Mouse (Mus musculus) hindbrain, embryonic 14.5 days (tissue): ENCODE results near the gene Ttyh1. TPM values are rescaled to one million over a fixed set of nuclear protein-coding genes. Genes with fewer than 3 reads are reported as not detected.

ENCODE experiments used
- ATAC-seq: fragments of 200-750 bp; cut with Nextera tagmentation; 2 replicates; pipeline ENCODE4 v1.8.0; 2017; ENCODE audit warnings: moderate number of reproducible peaks, mild to moderate bottlenecking, moderate TSS enrichment, moderate library complexity; ENCODE audit not compliant: low FRiP score
- DNase-seq: peaks from one replicate; pipeline ENCODE4 v3.0.0-alpha.2; 2015; ENCODE audit warnings: low spot score
- H3K27ac ChIP-seq: fragments of 300-500 bp; sonication (generic); 2 replicates; pipeline ENCODE4 v1.5.1; 2014; ENCODE audit warnings: mild to moderate bottlenecking, moderate library complexity
- H3K27me3 ChIP-seq: fragments of 300-500 bp; sonication (generic); 2 replicates; pipeline ENCODE4 v1.6.1; 2014; ENCODE audit warnings: mild to moderate bottlenecking, low read length, mixed read lengths; ENCODE audit not compliant: control insufficient read depth, insufficient read depth
- H3K36me3 ChIP-seq: fragments of 300-500 bp; sonication (generic); replicated peaks from 2 replicates; pipeline ENCODE4 v1.6.1; 2014; ENCODE audit not compliant: control insufficient read depth, insufficient read depth
- H3K4me1 ChIP-seq: fragments of 300-500 bp; sonication (generic); replicated peaks from 2 replicates; pipeline ENCODE4 v1.6.1; 2014; ENCODE audit warnings: antibody characterized with exemption, low read length, mixed read lengths; ENCODE audit not compliant: control insufficient read depth, insufficient read depth
- H3K4me2 ChIP-seq: fragments of 300-500 bp; sonication (generic); replicated peaks from 2 replicates; pipeline ENCODE4 v1.6.1; 2014; ENCODE audit warnings: mild to moderate bottlenecking, moderate library complexity
- H3K4me3 ChIP-seq: fragments of 300-500 bp; sonication (generic); replicated peaks from 2 replicates; pipeline ENCODE4 v1.5.1; 2014; ENCODE audit warnings: mild to moderate bottlenecking, low read length
- H3K9ac ChIP-seq: fragments of 300-500 bp; sonication (generic); 2 replicates; pipeline ENCODE4 v1.6.1; 2014
- H3K9me3 ChIP-seq: fragments of 300-500 bp; sonication (generic); 2 replicates; pipeline ENCODE4 v1.6.1; 2016; ENCODE audit warnings: low read length; ENCODE audit not compliant: control insufficient read depth
- WGBS: fragments of 180-500 bp; shearing (Covaris S2); extraction: QIAGEN DNeasy Blood & Tissue Kit; methylation state at CpG from one replicate; pipeline ENCODE4 v1.1.7; 2014; 5-methylcytosine and 5-hydroxymethylcytosine counted together
- polyA plus RNA-seq: library from polyadenylated mRNA; unstranded; fragments of >200 nt; fragmentation: Nextera tagmentation; extraction: Ambion mirVana; gene quantifications from 2 replicates; pipeline ENCODE4 v1.2.1, GENCODE M21; 2014

The Ttyh1 gene
- polyA plus RNA-seq, 1 experiment from 2014 or later: 151 TPM

DNA sequence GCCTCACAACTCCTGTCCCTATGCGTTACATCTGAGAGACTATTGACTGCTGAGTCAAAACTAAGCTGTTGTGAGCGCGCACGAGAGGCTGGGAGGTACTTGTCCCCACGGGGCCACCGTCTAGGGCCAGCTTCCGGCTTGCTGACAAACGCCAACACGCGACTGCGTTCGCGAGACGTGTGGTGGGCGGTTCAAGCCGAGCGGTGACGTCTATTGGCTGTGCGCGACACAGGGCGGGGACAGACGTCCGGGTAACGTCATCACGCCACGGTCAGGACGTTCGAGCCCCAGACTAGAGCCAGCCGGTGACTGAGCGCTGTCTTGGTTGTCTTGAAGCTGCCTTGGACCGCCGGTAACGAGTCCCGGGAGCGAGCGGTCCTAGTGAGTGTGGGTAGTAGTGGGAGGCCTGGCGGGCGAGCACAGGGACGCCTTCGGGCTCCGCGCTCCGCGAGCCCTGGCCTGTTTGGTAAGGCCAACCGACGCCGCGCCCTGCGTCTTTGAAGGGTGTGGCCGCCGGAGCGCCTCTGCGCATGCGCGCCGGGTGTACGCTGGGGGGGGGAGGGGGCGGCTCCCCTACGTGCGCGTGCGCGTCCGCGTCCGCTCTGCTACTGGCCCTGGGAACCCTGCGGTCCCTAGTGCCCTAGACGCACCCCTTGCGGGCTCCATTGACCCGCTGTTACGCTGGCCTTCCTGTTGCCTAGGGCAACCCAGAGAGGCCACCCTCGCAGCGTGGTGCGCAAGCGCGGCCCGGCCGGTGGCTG, 17.7 kb downstream of the Ttyh1 start, which contains the start of gene Leng8:
Gene Leng8 (plus strand): TSS at position 269 of the 761 bp plus-strand sequence.
- WGBS: under 1% methylated on average over 68 of the region's 78 CpGs
- peak within 1 kb of the TSS; percentile 84 for H3K4me3 ChIP-seq
- H3K36me3 ChIP-seq: peaks cover 39% of the 10 kb centered on the region

DNA sequence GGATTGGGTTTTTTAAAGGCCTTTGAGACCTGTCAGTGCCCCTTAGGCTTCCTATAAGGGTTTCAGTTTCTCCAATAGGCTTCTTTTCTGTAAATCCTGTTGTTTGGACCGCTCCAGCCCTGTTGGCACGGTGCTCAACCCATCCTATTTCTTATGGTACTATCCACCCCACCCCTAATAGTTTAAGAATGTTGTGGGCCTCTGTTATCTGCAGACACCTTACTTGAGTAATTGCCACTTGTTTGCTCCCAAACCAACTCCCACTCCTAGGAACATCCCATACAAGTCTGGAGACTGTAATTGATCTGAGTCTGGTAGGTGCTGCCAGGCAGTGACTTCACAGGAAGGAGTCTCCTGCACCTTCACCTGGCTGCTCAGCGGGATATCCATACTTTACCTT, 18.5 kb downstream of the Ttyh1 start:
- WGBS: 53% methylated on average over 3 of the region's 3 CpGs
- peak overlapping the region; percentile 85 for H3K9ac ChIP-seq
- H3K4me3 ChIP-seq: peak overlapping the region; percentile 84
- H3K27me3 ChIP-seq: no peaks in the 10 kb centered on the region
- H3K36me3 ChIP-seq: peaks cover 42% of the 10 kb centered on the region
- ATAC-seq: no peak
- peaks cover 15% of the 10 kb centered on the region for H3K4me1 ChIP-seq
- H3K4me2 ChIP-seq: peak overlapping the region; percentile 97
- no peak for DNase-seq
- H3K27ac ChIP-seq: peak overlapping the region; percentile 93
- no peaks in the 10 kb centered on the region for H3K9me3 ChIP-seq

More for the DNA sequence above, 17.7 kb downstream of the Ttyh1 start, which contains the start of gene Leng8:
- H3K4me2 ChIP-seq: peak within 1 kb of the TSS; percentile 97
- peaks cover 15% of the 10 kb centered on the region for H3K4me1 ChIP-seq
- peak within 1 kb of the TSS; percentile 85 for H3K9ac ChIP-seq
- peak; percentile 99 for ATAC-seq
- no peaks in the 10 kb centered on the region for H3K27me3 ChIP-seq
- DNase-seq: peak; percentile 99
- H3K9me3 ChIP-seq: no peaks in the 10 kb centered on the region
- peak within 1 kb of the TSS; percentile 93 for H3K27ac ChIP-seq

DNA sequence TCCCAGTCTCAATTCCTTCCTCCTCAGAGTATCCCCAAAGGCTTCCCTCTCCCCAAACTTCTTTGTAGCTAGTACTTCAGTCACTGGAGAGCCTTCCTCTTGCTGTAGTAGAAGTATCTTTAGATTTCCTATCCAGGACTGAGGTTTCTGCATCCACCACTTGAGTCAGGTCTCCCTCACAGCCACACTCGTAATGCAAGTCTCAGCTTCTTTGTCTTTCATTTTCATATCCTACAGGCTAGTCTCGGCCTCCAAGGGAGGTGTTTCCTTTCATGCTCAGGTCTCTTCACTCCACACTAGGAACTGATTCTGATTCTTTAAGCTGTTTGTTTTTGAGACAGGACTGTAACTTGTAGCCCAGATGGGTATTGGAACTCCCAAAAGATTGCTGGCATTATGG, 19.0 kb downstream of the Ttyh1 start:
- DNase-seq: no peak
- ATAC-seq: no peak
- Histone ChIP-seq H3K27ac (no peak overlapping the region), H3K36me3 (peaks cover 46% of the 10 kb centered on the region), H3K9me3 (no peaks in the 10 kb centered on the region), H3K27me3 (no peaks in the 10 kb centered on the region), H3K4me2 (peak overlapping the region; percentile 97), H3K4me3 (peak overlapping the region; percentile 84), H3K9ac (peak overlapping the region; percentile 85), H3K4me1 (peaks cover 15% of the 10 kb centered on the region)
- WGBS: 76% methylated on average over 2 of the region's 2 CpGs

DNA sequence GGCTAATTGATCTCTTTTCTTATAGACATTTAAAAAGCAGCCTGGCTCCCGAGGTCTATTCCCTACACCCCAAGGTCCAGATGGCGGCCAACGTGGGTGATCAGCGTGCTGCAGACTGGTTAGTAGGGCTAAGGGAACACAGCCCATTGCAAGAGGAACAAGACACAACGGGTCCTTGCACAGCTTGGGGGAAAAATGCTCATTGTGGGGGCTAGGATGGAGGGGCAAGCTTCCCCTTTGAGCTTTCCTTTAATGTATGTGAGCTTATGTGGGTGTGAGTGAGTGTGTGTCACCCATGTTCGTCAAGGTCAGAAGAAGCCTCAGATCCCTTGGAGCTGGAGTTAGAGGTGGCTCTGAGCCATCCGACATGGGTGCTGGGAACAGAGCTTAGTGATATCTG, 19.5 kb downstream of the Ttyh1 start:
- 95% methylated on average over 7 of the region's 7 CpGs for WGBS

DNA sequence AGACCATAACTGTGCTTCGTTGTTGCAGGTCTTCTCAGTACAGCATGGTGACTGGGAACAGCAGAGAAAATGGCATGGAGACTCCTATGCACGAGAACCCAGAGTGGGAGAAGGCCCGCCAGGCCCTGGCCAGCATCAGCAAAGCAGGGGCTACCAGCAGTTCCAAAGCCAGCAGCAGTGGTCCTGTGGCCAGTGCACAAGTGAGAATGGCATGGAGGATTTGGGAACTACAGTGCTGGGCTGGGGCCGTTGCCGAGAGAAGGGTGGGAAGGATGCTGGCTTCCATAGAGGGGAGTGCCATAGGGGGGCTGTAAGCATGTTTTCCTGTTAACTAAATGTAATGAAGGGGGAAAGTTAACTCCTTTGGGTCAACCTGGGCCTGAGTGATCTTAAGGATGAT, 20.2 kb downstream of the Ttyh1 start:
- WGBS: 89% methylated on average over 5 of the region's 5 CpGs
- DNase-seq: no peak
- no peak overlapping the region for H3K9ac ChIP-seq
- no peaks in the 10 kb centered on the region for H3K27me3 ChIP-seq
- peaks cover 15% of the 10 kb centered on the region for H3K4me1 ChIP-seq
- no peak overlapping the region for H3K4me3 ChIP-seq
- no peaks in the 10 kb centered on the region for H3K9me3 ChIP-seq
- no peak overlapping the region for H3K4me2 ChIP-seq
- H3K36me3 ChIP-seq: peaks cover 58% of the 10 kb centered on the region
- H3K27ac ChIP-seq: no peak overlapping the region
- ATAC-seq: no peak

More for the DNA sequence above, 19.5 kb downstream of the Ttyh1 start:
- Histone ChIP-seq H3K9ac (no peak overlapping the region), H3K27ac (no peak overlapping the region), H3K4me2 (no peak overlapping the region; the same call in 1 of the 2 replicates), H3K36me3 (peaks cover 51% of the 10 kb centered on the region), H3K4me1 (peaks cover 15% of the 10 kb centered on the region), H3K4me3 (no peak overlapping the region), H3K27me3 (no peaks in the 10 kb centered on the region), H3K9me3 (no peaks in the 10 kb centered on the region)
- ATAC-seq (no peak), DNase-seq (no peak)

DNA sequence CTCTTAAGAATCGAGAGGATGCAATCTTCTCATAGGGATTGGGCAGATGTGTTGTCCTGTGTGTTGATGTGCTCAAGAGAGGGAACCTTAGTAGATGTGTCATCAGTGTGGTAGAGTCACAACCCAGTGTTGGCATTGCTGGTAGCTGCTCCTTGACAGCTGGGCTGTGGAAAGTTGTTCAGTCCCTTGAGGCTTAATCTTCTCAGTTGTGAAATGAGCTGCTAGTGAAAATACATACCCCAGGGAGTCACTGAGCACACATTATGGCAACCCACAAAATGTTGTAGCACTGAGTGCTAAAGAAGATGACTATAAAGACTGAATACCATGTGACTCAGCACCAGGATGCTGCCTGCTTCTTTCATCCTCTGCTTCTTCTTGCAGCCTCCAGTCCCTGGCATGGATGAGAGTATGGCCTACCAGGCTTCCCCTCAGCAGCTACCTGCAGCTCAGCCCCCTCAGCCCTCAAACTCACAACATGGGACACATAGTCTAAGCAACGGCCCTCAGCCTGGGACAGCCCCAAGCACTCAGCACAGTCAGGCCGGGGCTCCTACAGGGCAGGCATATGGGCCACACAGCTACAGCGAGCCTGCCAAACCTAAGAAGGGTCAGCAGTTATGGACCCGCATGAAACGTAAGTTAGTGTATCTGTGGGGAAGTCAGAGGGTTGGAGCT, 22.6 kb downstream of the Ttyh1 start:
- H3K4me2 ChIP-seq: no peak overlapping the region
- ATAC-seq (no peak), DNase-seq (no peak)
- no peak overlapping the region for H3K9ac ChIP-seq
- H3K36me3 ChIP-seq: peaks cover 82% of the 10 kb centered on the region
- H3K4me1 ChIP-seq: peaks cover 8% of the 10 kb centered on the region
- H3K4me3 ChIP-seq: no peak overlapping the region
- H3K9me3 ChIP-seq: no peaks in the 10 kb centered on the region
- H3K27me3 ChIP-seq: no peaks in the 10 kb centered on the region
- H3K27ac ChIP-seq: no peak overlapping the region
- WGBS: 96% methylated on average over 6 of the region's 6 CpGs

DNA sequence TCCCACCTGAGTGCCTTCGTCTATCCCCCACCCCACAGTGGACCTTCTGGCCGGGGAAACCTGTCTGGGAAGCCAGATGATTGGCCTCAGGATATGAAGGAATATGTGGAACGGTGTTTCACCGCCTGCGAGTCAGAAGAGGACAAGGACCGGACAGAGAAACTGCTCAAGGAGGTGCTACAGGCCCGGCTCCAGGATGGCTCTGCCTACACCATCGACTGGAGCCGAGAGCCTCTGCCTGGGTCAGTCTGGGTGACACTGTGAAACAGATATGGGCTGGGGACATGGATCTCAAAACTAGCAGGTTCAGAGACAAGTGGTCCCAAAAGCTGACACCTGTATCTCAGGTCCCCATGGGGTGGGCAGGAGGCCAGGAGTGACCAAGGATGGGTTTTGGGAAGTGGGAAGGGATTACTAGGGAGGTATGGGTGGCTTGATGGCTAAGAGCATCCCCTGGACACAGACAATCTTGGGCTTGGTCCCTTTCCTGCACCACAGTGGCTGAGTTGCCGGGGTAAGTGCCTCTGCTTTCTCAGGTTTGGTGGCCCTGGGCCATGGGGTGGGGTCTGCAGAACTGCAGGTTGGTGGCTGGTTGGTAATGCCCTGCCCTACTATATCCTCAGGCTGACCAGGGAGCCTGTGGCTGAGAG, 23.7 kb downstream of the Ttyh1 start:
- H3K27me3 ChIP-seq: no peaks in the 10 kb centered on the region
- 97% methylated on average over 10 of the region's 10 CpGs for WGBS
- no peak overlapping the region for H3K9ac ChIP-seq
- H3K27ac ChIP-seq: no peak overlapping the region
- peaks cover 3% of the 10 kb centered on the region for H3K4me1 ChIP-seq
- ATAC-seq: no peak
- no peak overlapping the region for H3K4me2 ChIP-seq
- H3K36me3 ChIP-seq: peaks cover 94% of the 10 kb centered on the region
- H3K4me3 ChIP-seq: no peak overlapping the region
- DNase-seq: no peak
- H3K9me3 ChIP-seq: no peaks in the 10 kb centered on the region

DNA sequence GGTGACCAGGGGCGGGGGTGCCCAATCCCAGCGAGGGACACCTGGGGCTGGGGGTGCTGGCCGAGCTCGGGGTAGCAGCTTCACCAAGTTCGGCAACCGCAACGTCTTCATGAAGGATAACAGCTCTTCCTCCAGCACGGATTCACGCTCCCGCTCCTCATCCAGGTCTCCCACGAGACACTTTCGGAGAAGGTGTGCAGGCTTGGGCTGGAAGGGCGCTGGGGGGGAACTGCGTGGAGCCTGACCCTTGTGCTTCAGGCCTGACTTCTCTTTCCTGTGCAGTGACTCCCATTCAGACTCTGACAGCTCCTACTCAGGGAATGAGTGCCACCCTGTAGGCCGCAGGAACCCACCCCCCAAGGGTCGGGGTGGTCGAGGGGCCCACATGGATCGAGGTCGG, 24.3 kb downstream of the Ttyh1 start:
- Histone ChIP-seq H3K9ac (no peak overlapping the region), H3K9me3 (no peaks in the 10 kb centered on the region), H3K4me2 (no peak overlapping the region), H3K36me3 (peaks cover 94% of the 10 kb centered on the region), H3K4me1 (peaks cover 4% of the 10 kb centered on the region), H3K27me3 (no peaks in the 10 kb centered on the region), H3K4me3 (no peak overlapping the region), H3K27ac (no peak overlapping the region)
- DNase-seq (no peak), ATAC-seq (no peak)
- 96% methylated on average over 19 of the region's 19 CpGs for WGBS

DNA sequence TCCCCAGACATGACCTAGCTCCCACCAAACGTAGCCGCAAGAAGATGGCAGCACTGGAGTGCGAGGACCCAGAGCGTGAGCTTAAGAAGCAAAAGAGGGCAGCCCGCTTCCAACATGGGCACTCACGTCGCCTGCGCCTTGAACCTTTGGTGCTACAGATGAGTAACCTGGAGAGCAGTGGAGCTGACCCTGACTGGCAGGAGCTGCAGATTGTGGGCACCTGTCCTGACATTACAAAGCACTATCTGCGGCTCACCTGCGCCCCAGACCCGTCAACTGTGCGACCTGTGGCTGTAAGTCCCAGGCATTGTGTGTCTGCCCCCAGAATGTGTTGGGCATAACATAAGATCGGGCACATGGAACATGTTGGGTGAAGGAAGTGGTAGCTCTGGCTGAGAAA, 24.8 kb downstream of the Ttyh1 start:
- DNase-seq: no peak
- no peak for ATAC-seq
- Histone ChIP-seq H3K36me3 (peaks cover 89% of the 10 kb centered on the region), H3K27ac (no peak overlapping the region), H3K9me3 (no peaks in the 10 kb centered on the region), H3K4me1 (peaks cover 9% of the 10 kb centered on the region), H3K27me3 (no peaks in the 10 kb centered on the region), H3K4me3 (no peak overlapping the region), H3K4me2 (no peak overlapping the region), H3K9ac (no peak overlapping the region)
- 95% methylated on average over 13 of the region's 13 CpGs for WGBS
